Mouse (Mus musculus): ENCODE data around the gene Nfasc. TPM values are rescaled to one million over a fixed set of nuclear protein-coding genes. Genes with fewer than 3 reads are reported as not detected.

Gene Nfasc
- total RNA-seq, 2 experiments from 2014 or later, result 0.26 to 0.32 TPM

DNA sequence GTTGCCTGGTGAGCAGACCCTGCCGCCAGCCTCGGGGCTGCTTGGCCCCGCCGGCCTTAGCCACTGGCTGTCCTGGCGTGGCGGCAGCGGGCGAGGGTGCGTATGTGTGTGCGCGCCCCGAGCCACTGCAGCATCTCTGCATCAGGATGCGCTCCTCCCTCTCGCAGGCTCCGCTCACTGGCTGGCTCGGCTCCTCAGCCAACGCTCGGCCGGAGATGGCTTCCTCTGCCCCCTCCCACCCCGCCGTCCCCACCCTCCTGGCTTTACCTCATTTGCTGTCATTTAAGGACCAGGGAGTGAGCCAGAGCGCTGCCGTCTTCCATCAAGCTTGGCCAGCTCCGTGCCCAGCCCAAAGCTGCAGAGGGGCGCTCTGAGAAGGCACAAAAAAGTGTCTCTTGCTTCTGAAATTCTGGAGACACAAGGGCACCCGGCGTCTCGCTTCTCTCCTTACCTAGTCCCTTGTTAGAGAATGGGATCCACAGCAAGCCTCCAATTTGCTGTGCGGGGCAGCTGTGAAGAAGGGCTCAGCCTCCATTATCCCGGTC, 198.8 kb downstream of the Nfasc start, which contains the start of gene Cntn2:
TSS of gene Cntn2 (minus strand) at position 495 of the 545 bp plus-strand sequence.
- no peak for DNase-seq (ENCODE audit: low spot score)

DNA sequence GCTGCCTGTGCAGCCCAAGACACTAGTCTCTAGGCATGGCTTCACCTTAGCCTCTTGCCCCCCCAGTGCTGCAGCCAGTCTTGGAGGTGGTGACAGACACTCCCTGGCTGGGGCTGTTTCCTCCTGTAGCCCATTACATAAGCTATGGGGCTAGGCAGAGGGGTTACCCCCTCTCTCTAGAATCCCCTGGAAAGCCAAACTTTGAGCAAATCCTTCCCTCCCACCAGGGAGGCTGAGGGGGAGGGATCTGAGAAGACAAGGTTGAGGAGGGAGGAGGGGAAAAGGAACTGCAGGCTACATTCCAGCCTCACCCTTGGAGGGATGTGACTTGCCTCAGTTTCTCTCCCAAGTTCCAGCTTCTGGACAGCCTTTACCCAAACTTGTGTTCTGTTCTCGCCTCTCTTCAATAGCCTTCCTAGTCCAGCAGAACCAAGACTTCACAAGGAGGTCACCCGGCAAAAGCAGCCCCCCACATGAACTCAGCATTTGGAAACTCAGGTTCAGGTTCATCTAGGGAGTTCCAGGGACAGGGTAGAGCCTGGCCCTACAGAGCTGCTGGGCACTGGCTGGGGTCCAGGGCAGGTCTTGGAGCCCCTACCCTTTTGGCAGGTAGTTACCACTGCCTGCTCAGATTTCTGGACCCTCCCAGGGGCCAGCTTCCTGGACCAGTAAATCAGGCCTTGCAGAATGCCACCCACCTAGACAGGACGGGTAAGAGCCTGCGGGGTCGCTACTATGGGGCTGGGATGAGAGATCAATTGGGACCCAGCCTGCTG, 199.6 kb downstream of the Nfasc start:
- no peak for DNase-seq (ENCODE audit: low spot score)

DNA sequence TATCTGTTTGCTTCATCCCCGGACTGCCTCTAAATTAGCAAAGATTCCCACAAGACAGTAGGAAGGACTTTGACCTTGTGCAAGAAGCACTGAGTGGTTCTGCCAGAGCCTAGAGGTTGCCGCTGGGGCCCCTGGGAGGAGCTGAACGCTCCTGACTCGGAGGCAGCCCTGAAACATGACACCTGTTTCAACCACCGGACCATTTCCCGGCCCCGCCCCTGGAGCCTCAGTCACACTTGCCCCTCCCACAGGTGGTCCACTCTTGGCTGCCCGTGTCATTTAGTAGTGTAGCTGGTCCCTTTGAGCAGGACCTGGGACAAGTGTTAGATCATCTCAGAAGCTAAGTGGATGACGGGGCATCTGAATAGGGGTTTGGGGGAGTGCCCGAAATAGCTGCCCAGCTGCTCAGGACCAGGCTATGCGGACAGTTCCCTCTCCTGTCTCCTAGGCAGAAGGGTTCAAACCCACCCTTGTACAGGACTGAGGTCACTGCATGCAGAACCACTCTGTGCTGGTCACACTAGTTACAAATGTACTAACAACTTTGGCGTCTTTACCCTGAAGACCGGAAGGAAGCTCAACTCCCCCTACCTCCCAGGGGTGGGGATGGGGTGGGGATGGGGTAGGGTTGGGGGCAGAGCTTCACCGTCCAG, 200.3 kb downstream of the Nfasc start:
- DNase-seq (ENCODE audit: low spot score), result no peak

DNA sequence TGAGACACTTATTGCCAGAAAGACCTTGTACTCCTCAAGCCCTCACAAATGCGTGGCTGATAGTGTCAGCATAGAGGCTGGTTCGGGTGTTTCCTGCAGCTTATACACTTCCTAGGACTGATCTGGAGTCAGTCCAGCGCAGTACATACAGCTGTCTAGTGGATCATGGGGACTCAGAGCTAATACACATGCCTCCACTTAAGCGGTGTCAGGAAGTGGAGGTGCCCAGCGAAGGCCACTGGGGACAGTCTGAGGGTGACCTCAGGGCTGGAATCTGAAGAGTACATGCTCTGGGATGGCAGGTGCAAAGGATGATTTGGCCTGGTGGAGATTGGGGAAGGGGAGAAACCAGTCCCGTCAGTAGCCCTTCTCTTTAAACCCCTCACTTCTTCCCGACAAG, 200.9 kb downstream of the Nfasc start:
- DNase-seq (ENCODE audit: low spot score), result no peak

DNA sequence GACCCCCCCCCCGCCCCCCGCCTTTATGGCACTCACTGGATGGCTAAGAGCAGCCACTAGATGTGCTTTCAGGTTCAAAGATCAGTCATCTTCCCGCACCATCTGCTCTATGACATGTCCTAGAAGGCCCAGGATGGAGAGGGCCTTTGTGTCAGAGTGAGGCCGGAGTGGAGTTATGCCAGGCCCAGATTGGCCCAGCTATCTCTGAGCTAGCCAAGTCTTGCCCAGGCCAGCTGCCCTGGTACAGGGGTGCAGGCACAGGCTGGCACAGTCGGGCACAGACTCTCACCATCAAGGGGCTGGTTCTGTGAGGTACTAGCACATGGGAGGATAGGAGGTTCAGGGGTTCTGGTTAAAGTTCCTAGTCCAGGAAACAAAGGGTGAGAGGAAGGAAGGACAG, 203.9 kb downstream of the Nfasc start:
- no peak for DNase-seq (ENCODE audit: low spot score)

DNA sequence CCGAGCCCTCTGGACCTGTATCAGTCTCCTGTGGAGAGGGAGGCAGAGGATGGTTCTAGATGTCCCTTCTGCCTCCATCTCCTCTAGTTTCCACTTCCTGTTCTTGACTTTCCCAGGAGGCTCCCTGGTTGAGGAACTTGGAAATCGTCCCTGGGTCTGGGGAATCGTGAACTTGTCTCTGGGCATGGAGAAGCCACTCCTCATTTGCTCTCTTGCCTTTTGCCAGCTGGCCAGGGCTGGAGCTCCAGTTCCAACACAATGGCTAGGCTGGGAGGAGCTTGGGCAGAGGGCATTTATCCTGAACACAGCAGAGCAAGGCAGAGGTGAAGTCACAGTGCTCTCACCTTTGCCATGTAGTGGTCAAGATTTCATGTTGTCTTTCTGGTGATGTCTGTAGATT, 205.2 kb downstream of the Nfasc start:
- no peak for DNase-seq (ENCODE audit: low spot score)

DNA sequence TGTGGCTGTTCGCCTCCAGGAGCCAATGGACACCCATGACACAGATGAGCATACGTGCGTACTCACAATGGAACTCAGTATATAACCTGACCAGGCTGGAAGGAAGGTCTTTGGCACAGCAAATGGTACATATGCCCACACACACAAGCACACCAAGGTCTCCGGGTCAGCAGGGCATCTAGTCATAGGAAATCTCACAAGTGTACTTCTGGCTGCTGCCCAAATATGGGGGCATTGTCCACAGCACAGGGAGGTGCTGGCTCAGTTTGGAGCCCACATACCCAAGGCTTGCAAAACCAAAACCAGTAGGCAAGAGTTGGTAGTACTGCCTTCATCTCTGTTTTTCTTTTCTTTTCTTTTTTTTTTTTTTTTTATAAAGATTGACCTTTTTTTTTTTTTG, 206.1 kb downstream of the Nfasc start:
- no peak for DNase-seq (ENCODE audit: low spot score)

DNA sequence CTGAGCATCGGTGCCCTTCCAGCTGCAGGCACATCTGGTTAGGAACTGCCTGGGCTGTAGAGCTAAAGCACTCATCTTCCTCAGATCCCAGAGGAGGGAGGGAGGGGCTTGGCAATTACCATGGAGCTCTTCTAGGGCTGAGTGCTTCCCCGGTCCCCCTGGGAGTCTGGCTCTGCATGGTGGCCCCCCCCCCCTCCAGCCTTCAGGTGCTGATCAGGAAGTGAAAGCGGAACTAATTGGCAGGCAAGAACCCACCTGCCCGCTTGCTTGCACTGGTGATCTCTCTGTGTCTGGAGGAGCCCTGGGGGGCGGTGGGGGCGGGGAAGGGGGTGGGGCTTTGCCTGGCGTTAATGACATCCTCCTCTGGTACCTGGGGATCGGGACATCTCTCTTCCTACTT, 207.8 kb downstream of the Nfasc start:
- DNase-seq (ENCODE audit: low spot score), result no peak

DNA sequence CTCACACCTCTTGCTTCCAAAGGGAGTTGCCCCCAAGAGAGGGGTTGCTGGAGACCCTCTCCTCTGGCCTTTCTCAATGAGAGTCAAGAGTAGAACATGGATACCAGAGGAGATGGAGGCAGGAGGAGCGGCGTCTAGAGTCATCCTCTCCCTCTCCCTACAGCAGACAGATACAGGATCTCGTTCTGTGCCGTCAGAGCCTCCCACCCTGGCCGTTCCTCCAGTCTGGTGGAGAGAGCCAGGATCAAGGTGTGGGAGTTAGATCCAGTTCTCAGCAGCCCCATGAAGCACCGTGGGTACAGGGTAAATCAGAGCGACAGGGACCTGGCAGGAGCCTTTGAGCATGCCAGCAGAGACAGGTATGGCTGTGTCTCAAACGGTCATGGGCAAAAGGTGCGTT, 209.1 kb downstream of the Nfasc start:
- DNase-seq (ENCODE audit: low spot score), result no peak

DNA sequence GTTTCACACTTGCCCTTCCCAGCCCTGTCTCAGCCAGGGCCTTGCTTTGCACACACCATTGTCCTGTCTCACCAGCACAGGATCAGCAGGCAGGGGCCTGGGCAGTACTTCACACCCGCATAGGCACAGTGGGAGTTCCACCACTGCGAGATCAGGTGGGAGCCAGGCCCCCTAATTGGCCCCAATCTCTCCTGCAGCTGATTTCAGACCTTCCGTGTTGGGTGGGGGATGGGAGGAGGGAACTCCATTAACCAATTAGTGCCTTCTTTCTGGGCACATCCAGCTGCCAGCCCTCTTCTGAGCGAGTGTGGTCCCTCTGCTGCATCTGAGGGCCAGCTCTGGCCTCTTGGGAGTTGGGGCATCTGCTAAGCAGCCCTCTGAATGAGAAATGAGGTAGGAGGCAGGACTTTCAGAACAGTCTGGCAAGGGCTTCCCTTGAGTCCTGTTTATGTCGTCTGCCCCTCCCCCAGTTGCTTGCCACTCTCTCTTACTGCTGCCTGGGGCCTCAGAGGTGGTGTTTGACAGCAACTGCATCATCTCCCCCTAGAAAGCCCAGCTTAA, 210.9 kb downstream of the Nfasc start:
- DNase-seq (ENCODE audit: low spot score), result no peak

DNA sequence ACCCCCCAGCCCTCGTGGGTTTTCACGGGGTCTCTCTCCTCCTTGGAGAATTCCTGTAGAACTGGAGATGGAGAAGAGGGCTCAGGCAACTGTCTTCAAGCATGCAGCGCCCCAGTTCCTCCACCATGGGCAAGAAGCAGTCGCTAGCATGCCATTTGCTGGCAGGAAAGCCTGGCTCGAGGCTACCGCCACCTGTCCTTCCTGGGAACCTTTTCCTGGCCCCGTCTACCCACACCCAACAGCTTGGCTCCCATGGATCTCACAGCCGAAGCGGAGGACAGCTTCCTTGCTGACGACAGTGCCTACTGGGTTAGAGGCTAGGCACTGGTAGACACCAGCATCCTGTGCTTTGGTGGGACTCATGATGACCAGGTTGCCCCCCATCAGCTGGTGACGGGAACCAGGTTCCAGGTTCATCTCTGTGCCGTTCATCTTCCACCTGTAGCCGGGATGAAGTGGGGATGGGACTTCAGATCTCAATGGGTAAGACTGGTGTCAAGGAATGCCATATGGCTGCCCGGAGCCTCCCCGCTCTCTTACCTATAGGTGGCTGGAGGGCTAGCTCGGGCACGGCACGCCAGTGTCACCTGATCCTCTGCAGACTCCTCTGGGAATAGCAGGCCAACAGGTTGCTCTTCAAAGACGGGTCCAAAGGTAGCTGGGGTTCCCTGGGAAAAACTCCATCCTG, 212.8 kb downstream of the Nfasc start:
- peak; percentile 28 for DNase-seq (ENCODE audit: low spot score)

DNA sequence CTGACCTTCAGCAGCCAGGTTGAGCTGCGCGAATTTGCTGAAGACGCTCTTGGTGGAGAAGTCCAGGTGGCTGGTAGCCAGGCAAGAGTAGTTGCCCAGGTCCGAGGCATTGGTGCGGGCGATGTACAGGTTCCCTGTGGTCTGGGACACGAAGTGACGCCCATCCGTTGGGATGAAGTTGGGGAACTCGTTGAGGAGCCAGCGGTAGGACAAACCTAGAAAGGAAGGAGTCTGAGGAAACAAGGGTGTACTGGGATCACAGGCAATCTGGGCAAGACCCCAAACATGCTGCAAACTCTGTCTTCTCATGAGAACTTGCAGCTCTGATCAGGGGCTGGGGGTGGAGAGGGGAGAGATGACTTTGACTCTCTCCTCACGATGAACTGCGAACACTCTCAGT, 213.5 kb downstream of the Nfasc start:
- no peak for DNase-seq (ENCODE audit: low spot score)

DNA sequence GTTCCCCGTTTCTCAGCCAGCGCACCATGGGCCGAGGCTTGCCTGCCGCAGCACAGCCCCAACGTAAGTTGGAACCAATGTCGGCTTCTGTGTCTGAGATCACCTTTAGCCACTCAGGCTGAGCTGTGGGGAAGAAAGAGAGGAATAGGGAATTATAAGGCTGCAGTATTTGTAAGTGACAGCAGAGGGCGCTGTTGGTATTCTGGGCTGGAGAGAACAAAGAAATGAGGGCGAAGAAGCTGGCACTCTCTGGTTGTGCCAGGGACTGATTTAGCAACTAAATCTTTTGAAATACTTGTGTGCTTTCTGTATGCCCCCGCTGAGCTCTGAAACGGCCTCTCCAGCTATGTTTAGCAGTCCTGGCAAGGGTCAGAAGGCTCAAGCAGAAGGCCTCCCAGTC, 215.8 kb downstream of the Nfasc start:
- peak; percentile 63 for DNase-seq (ENCODE audit: low spot score)

DNA sequence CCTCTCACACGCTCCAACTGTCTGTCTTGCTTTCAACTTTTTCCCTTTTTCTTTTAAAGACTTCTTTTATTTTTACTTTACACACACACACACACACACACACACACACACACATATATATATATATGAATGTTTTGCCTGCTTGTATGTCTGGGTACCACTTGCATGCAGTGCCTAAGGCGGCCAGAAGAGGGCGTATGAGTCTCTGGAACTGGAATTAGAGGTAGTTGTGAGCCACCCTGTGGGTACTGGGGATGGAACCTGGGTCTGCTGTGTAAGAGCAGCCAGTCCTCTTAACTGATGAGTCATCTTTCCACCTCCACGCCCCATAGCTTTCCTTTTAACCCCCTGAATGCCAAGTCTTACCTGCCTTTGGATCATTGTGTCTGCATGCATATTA, 217.7 kb downstream of the Nfasc start:
- DNase-seq (ENCODE audit: low spot score), result no peak

DNA sequence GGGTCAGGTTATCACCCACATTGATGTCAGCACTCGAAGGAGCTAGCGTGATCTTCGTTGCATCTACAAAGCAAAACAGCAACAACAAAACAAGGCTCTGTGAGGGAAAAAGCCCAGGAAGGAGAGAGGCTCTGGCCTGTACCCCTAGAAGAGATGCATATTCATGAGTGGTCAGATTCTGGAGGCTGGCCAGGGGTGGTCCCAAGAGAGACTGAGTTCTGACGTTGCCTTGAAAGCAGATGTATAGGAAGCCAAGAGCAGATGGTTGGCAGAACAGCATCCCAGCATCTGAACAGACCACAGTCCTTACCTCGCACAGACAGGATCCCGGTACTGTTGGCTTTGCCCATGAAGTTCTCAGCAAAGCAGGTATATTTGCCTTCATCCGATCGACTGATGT, 218.5 kb downstream of the Nfasc start:
- no peak for DNase-seq (ENCODE audit: low spot score)

DNA sequence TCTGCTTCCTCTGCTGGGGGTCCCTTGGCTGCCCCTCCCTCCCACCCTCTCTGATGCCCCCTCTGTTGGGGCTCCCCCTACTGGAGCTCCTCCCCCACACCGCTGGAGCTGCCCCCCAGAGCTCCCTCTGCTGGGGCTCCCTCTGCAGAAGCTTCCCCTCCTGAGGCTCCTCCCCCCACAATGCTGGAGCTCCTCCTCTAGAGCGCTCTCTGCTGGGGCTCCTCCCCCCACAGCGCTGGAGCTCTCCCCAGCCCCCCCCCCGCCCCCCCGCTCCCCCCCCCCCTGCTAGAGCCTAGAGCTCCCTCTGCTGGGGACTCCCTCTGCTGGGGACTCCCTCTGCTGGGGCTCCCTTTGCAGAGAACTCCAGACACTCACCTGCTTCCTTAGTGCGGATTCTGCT, 220.8 kb downstream of the Nfasc start:
- DNase-seq (ENCODE audit: low spot score), result peak; percentile 73

DNA sequence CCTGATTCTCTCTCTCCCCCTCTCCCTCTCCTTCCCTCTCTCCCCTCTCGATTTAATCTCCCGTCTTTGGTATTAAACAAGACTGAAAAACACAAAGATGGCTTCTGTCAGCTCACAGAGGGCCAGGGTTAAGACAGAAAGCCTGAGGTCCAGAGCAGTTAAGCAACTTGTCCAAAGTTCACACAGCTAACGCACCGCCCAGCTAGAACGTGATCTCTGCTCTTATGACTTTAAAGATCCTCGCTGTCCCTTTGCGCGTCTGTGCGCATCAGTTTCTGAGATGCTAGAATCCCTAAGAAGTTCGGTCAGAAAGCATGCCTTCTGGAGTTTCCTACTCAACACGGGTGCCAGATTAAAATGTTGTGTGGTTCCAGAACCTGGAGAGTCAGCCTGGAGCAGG, 221.9 kb downstream of the Nfasc start:
- no peak for DNase-seq (ENCODE audit: low spot score)

DNA sequence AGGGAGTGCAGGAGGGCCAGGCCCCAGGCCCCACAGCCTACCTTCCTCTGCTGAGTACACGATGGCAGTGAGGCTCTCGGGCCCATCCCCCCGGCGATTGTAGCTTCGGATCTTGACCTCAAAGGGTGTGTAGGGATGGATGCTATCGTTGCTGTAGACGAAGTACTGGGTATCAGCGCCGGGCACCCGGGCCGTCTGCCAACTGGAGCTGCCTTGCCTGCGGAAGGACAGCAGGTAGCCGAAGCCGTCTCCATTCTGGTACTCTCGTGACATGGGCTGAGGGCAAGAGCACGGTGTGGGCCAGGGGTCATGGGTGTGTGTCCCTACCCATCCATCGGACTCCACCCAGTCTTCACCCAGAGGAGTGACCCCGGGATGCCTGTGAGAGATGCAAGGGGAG, 223.0 kb downstream of the Nfasc start:
- DNase-seq (ENCODE audit: low spot score), result no peak

DNA sequence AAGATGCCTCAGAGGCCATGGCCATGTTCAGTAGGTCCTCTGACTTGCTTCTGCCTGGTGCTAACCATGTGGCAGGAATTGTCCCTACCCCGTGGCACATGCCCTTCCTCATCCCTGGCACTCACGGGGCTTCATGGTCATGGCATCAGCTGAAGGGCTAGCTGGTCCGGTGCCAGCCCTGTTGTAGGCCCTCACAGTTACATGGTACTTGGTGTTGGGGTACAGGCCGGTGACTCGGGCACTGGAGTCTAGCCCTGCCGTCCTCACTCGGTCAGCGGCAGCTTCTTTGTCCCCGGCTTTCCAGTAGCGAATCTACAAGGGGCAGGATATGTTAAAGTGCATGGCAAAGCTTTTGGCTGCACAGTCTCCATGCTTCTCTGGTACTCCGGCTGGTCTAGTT, 224.8 kb downstream of the Nfasc start:
- DNase-seq (ENCODE audit: low spot score), result no peak

DNA sequence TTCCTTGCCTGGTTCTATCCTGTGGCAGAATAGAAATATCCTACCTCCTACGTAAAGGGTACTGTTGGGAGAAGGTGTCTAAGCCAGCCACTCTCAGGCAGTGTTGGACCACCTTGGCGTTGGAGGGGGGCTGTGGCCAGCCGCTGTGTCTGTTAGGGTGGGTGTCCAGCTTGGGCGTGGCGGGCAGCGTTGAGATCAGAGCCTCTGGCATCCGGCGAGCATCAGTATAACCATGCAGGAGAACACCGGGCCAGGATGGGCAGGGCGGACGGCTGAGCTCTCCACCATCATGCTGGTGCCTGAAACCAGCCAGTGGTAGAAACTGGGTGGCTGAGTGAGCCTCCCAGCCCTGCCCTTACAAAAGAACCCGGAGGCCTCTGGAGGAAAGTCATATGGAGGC, 226.3 kb downstream of the Nfasc start:
- DNase-seq (ENCODE audit: low spot score), result no peak
